Mouse (Mus musculus): Measurements from ENCODE around the gene Krt80. TPM values are rescaled to one million over a fixed set of nuclear protein-coding genes. Genes with fewer than 3 reads are reported as not detected.

Gene Krt80
- total RNA-seq, 2 experiments from 2014 or later = 0.42 to 2.5 TPM

- ATAC-seq (replicated peaks; ENCODE audit: low FRiP score, poor library complexity, severe bottlenecking) = no peak
Measured at GRCm38 (mm10) chr15:101320618-101321041, 49.3 kb downstream of the Krt80 start.

GRCm38 (mm10) chr15:101320010-101320617 lies 49.8 kb downstream of the Krt80 start:
- ATAC-seq (replicated peaks; ENCODE audit: low FRiP score, poor library complexity, severe bottlenecking) = no peak

- no peak for ATAC-seq (replicated peaks; ENCODE audit: low FRiP score, poor library complexity, severe bottlenecking)
Measured at GRCm38 (mm10) chr15:101318889-101319765, 50.8 kb downstream of the Krt80 start.

- no peak for ATAC-seq (replicated peaks; ENCODE audit: low FRiP score, poor library complexity, severe bottlenecking)
Measured at GRCm38 (mm10) chr15:101317814-101318500, 52.0 kb downstream of the Krt80 start.

GRCm38 (mm10) chr15:101316913-101317813 lies 52.8 kb downstream of the Krt80 start:
- ATAC-seq (replicated peaks; ENCODE audit: low FRiP score, poor library complexity, severe bottlenecking) = no peak

GRCm38 (mm10) chr15:101316279-101316912 lies 53.6 kb downstream of the Krt80 start:
- no peak for ATAC-seq (replicated peaks; ENCODE audit: low FRiP score, poor library complexity, severe bottlenecking)

GRCm38 (mm10) chr15:101315832-101316231 lies 54.1 kb downstream of the Krt80 start:
- peak; percentile 64 for ATAC-seq (replicated peaks; ENCODE audit: low FRiP score, poor library complexity, severe bottlenecking)

GRCm38 (mm10) chr15:101315378-101315777 lies 54.6 kb downstream of the Krt80 start:
- ATAC-seq (replicated peaks; ENCODE audit: low FRiP score, poor library complexity, severe bottlenecking) = no peak

- no peak for ATAC-seq (replicated peaks; ENCODE audit: low FRiP score, poor library complexity, severe bottlenecking)
Measured at GRCm38 (mm10) chr15:101312006-101312405, 58.0 kb downstream of the Krt80 start.

- no peak for ATAC-seq (replicated peaks; ENCODE audit: low FRiP score, poor library complexity, severe bottlenecking)
Measured at GRCm38 (mm10) chr15:101311087-101311770, 58.7 kb downstream of the Krt80 start.

GRCm38 (mm10) chr15:101309493-101309892 lies 60.5 kb downstream of the Krt80 start:
- no peak for ATAC-seq (replicated peaks; ENCODE audit: low FRiP score, poor library complexity, severe bottlenecking)

- no peak for ATAC-seq (replicated peaks; ENCODE audit: low FRiP score, poor library complexity, severe bottlenecking)
Measured at GRCm38 (mm10) chr15:101308440-101309348, 61.3 kb downstream of the Krt80 start.

- no peak for ATAC-seq (replicated peaks; ENCODE audit: low FRiP score, poor library complexity, severe bottlenecking)
Measured at GRCm38 (mm10) chr15:101306459-101306858, 63.5 kb downstream of the Krt80 start.

GRCm38 (mm10) chr15:101303830-101304229 lies 66.1 kb downstream of the Krt80 start:
- no peak for ATAC-seq (replicated peaks; ENCODE audit: low FRiP score, poor library complexity, severe bottlenecking)

- ATAC-seq (replicated peaks; ENCODE audit: low FRiP score, poor library complexity, severe bottlenecking) = no peak
Measured at GRCm38 (mm10) chr15:101302201-101302600, 67.8 kb downstream of the Krt80 start.

GRCm38 (mm10) chr15:101300128-101300527 lies 69.8 kb downstream of the Krt80 start:
- no peak for ATAC-seq (replicated peaks; ENCODE audit: low FRiP score, poor library complexity, severe bottlenecking)

GRCm38 (mm10) chr15:101299480-101299960 lies 70.4 kb downstream of the Krt80 start:
- no peak for ATAC-seq (replicated peaks; ENCODE audit: low FRiP score, poor library complexity, severe bottlenecking)
